Comparison of ENCODE assay signal across 15 mouse cellular contexts in genomic region chr3:86500586-86500985, GRCm38 (mm10).
A peak's percentile ranks its signal among the peaks of the same experiment; 100 is the strongest.
DNase-seq lines count a peak whose midpoint lies in the region.
"Had no signal": no experiment of that assay in that cellular context is flagged by ENCODE, and none has a peak within 500 bp of the region (broad histone marks: within the 10 kb centered on the region; RNA-seq: fewer than 3 reads in every experiment).

No protein-coding gene starts in this region.

- peak; percentile 7 for DNase-seq in kidney, adult 11 months
- no peak for DNase-seq in kidney, postnatal 25 days
- DNase-seq in kidney, adult 8-10 months = peak; percentile 11 to 25
- DNase-seq in kidney, postnatal 10 days = no peak
- peak; percentile 19 to 38 for DNase-seq in kidney, postnatal 36 days
- no peak for DNase-seq in kidney, postnatal 4 days
- DNase-seq: adrenal gland, adult 8-10 months; adrenal gland, postnatal 14 days; adrenal gland, postnatal 36 days; B cell, adult 2 months; cerebellum, adult 11-12 months; cerebellum, adult 2 months; cerebellum, adult 9-10 months; cerebellum, postnatal 10 days; cerebellum, postnatal 25 days had no signal

Comparison
In these comparisons a context has a peak if more than half of its experiments do, and no peak if none do; other contexts are left out.
1. DNase-seq: peak in kidney, adult 11 months (single experiment), kidney, adult 8-10 months (2 of 2) and kidney, postnatal 36 days (2 of 2); none in kidney, postnatal 25 days (0 of 2), kidney, postnatal 10 days (single experiment) and kidney, postnatal 4 days (0 of 2).